Mouse (Mus musculus): ENCODE data around the gene Arhgef16.
A peak's percentile ranks its signal among the peaks of the same experiment; 100 is the strongest.

Arhgef16 gene

GRCm38 (mm10) chr4:154301466-154301881 is at the start of gene Arhgef16:
Gene Arhgef16 (minus strand): TSS chr4:154301676.
- no peak for DNase-seq (ENCODE audit: low spot score)

DNA sequence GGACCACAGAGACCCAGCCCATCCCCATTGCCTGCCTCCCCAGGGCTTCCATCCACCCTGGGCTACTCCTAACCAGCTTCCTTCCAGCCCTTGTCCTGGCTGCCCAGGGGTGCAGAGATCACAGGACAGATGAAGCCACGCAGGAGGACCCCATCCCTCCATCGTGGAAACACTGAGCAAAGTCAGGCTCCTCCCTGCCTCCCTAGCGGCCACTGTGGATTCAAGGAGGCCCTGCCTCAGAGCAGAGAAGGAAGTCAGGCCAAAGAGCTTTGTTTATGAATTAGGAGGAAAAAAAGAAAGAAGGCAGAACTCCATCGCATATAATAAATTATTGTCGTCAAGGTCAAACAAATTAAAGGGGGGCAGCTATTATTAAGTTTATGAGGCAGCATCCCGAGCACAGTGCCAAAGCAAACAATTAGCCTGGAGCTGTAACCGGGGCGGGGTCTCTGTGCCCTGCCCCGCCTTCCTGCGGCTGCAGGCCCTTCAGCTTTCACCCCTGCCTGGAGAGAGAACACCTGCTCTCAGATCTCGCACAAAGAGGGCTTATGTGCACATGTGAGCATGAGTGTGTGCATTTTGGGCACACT is 46.8 kb upstream of the Arhgef16 start:
- no peak for DNase-seq (ENCODE audit: low spot score)

- no peak for DNase-seq (ENCODE audit: low spot score)
These were observed 45.5 kb upstream of the Arhgef16 start for GRCm38 (mm10) chr4:154346731-154347522.

- DNase-seq (ENCODE audit: low spot score): no peak
These were observed 35.2 kb upstream of the Arhgef16 start for GRCm38 (mm10) chr4:154336650-154337049.

- DNase-seq (ENCODE audit: low spot score): no peak
These were observed 34.3 kb upstream of the Arhgef16 start, which contains the start of gene B230104I21Rik for GRCm38 (mm10) chr4:154335761-154336160. Gene B230104I21Rik (plus strand): TSS chr4:154336127.

GRCm38 (mm10) chr4:154334699-154335402 is 33.4 kb upstream of the Arhgef16 start:
- DNase-seq (ENCODE audit: low spot score): peak; percentile 61

DNA sequence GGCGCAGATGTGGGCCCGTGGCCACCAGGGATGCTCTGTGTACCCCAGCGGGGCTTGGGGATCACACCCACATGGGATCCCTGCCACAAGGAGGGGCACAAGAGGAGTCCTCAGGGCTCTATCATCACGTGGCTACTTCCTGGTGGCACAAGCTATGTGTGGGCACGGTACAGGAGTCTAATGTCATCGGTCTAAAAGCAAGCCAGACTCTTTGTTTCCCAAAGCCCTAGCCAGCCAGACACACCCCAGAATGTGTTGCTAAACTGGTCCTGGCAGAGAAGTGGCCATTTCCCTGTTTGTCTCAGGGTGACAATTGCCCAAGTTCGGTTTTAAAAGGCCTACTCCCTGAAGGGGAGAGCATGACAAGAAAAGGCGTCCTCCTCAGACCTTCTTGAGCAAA is 31.8 kb upstream of the Arhgef16 start:
- DNase-seq (ENCODE audit: low spot score): no peak

- DNase-seq (ENCODE audit: low spot score): no peak
These were observed 29.8 kb upstream of the Arhgef16 start for GRCm38 (mm10) chr4:154331271-154331670.

GRCm38 (mm10) chr4:154330001-154330400 is 28.5 kb upstream of the Arhgef16 start:
- no peak for DNase-seq (ENCODE audit: low spot score)

DNA sequence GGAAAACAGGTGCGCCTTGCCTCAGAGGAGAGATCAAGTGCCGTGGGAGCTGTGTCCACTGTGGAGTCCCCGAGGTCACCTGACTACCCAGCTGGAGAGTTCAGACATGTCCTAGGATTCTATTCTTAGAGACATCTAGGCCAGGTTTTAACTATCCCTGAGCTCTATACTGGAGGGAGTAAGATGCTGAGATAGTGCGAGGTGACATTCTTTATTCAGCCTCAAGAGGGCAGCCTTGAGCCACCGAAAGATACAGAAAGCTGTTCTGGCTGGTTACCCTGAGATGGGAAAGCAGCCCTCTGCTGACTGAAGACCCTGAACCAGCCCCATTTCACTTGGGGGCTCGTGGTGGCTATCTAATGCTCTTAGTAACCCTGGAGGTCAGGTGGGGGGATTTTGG is 27.4 kb upstream of the Arhgef16 start:
- peak; percentile 73 for DNase-seq (ENCODE audit: low spot score)

GRCm38 (mm10) chr4:154328431-154328830 is 27.0 kb upstream of the Arhgef16 start:
- DNase-seq (ENCODE audit: low spot score): peak; percentile 72

GRCm38 (mm10) chr4:154325410-154325809 is 23.9 kb upstream of the Arhgef16 start:
- no peak for DNase-seq (ENCODE audit: low spot score)

DNA sequence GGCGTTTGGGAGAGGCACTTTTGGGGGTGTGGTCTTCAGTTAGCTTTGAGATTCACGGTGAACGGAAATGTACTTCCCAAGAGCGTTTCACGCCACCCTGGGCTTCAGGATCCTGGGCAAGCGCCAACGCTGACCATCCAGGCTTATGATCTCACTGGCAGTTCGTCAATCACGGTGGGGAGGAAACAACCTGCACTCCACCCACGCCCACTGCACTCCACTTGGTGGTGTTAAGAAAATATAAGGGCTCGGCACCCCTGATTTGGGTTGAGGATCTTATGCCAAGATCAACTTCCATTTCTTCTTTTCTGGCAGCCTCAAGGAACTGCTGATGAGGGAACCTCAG is 12.1 kb upstream of the Arhgef16 start:
- no peak for DNase-seq (ENCODE audit: low spot score)

DNA sequence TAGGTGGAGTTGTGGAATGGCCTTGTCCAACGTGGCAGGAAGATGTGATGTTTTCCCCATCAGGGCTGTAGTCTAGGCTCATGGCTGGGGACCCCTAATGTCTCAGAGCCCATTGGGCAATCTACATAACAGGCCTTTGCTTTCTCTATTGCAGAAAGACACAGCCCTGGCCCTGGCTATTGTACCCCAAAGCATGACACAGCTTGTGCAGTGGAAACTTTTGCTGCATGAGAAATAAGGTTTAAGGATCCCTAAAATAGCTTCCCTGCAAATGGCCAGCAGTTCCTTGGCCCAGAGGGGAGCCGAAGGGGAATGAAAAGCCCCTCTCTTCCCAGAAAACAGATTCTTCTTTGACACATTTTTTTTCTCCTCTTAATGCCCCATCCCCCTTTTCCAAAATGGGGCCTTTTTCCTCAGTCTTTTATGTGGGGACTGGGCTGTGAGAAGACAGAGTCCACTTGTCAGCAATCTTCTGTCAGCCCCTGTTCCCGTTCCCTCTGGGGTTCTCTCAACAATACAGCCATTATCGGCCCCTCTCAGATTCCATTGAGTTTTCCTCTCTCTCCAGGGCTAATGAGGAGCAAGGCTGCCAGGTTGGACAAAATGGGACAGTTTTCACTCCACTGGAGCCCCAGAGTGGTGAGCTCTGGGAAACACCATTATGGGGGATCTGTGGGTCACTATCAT is 11.6 kb upstream of the Arhgef16 start:
- no peak for DNase-seq (ENCODE audit: low spot score)

- DNase-seq (ENCODE audit: low spot score): no peak
These were observed 10.8 kb upstream of the Arhgef16 start for GRCm38 (mm10) chr4:154312143-154312812.

GRCm38 (mm10) chr4:154310576-154311262 is 9.2 kb upstream of the Arhgef16 start:
- no peak for DNase-seq (ENCODE audit: low spot score)

DNA sequence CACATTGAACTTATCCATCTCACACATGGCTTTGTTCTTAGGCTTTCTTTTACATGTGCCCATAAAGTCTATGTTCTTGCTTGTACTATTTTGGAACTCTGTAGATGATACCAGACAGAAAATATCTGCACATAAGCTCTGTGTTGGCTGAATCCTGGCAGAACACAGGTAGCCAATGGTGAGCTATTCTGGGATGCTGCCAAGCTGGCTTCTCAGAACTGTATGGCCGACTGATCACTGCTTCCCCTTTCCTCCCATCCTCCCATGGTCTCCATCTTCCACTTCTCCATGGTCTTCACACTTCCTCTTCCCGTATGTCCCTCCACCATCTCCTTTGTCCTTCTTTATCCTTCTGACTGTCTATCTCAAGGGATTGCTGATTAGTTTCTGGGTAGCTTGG is 7.7 kb upstream of the Arhgef16 start:
- no peak for DNase-seq (ENCODE audit: low spot score)

- DNase-seq (ENCODE audit: low spot score): no peak
These were observed 1.8 kb downstream of the Arhgef16 start for GRCm38 (mm10) chr4:154299541-154300271.

- no peak for DNase-seq (ENCODE audit: low spot score)
These were observed 3.7 kb downstream of the Arhgef16 start for GRCm38 (mm10) chr4:154297761-154298160.

DNA sequence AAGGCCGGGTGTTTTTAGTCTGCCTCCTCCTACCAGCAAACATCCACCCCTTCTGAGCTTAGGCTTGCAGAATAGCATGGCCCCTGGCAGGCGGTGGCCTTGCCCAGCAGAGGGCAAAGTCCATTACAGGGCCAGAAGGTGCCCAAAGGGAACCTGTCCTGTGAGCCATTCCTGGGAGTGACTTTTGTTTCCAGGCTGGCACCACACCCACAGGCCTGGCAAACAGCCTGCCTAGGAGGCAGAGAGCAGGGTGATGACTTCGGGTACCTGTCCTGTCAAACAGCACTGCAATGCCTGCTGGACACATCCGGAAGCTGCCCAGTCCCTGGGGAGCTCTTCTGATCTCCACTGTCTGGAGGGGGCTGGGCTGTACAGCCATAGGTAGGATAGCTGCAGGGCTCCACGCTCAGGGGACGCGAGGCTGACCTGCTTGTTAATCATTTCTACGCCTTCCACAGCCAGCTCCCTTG is 7.2 kb downstream of the Arhgef16 start:
- DNase-seq (ENCODE audit: low spot score): no peak

Data from testis, postnatal 10 days (tissue).